Mouse (Mus musculus) gastrocnemius, postnatal 36 days (tissue): Measurements from ENCODE around the gene Hoxc11. TPM values are rescaled to one million over a fixed set of nuclear protein-coding genes. Genes with fewer than 3 reads are reported as not detected.

Source experiments
- DNase-seq, 2 experiments: peaks; one replicate each; pipeline ENCODE4 v3.0.0; 2022
- intact Hi-C: fragments of 180-260 bp; cut with DNase I; formaldehyde crosslinking; loops from one replicate; pipeline ENCODE4 v1.15.1; 2025
- microRNA-seq, 2 experiments: library from miRNA; unstranded; fragments of <30 nt; microRNA quantifications; one replicate each; pipeline ENCODE4 v1.2.0; 2021
- total RNA-seq, 2 experiments: library from RNA; stranded (reverse); gene quantifications; 2 replicates each; pipeline ENCODE4 v1.2.3; 2021

The Hoxc11 gene
- total RNA-seq, 2 experiments from 2014 or later, result 5.6 to 8.1 TPM

DNA sequence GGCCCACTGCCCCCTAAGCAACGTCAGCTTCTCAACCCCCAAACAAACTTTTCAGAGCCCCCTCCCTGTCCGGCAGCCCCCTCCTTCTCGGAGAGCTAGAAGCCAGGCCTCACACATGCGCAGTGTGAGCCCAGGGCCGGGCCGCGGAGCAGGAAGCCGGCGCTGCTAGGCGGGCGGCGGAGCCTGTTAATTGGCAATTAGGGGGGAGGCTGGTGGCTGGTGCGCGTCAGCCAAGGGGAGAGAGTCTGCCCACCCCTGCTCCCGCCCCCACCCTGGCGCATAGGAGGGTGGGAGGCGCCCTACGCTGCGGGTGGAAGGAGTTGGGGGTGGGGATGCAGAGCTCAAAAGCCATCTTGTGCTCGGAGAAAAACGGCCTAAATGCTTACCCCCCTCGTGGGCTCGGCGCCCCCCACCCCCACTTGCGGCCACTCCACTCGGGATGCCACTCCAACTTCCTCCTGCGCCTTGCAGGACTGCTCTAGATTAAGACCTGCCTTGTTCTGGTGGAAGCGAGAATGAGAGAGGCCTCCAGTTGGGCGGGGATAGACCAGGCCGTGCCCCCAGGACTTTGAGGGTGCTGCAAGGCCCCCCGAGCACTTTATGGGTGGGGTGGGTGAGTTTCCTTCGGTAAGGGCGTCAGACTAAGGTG, 45.1 kb downstream of the Hoxc11 start:
- DNase-seq, result peak; percentile 84 to 86
- intact Hi-C loops, result no loop called here

- peak in 1 of 2 experiments; percentile 42 for DNase-seq
- intact Hi-C loops, result no loop called here
Observed at GRCm38 (mm10) chr15:102999955-103000354, 45.7 kb downstream of the Hoxc11 start.

DNA sequence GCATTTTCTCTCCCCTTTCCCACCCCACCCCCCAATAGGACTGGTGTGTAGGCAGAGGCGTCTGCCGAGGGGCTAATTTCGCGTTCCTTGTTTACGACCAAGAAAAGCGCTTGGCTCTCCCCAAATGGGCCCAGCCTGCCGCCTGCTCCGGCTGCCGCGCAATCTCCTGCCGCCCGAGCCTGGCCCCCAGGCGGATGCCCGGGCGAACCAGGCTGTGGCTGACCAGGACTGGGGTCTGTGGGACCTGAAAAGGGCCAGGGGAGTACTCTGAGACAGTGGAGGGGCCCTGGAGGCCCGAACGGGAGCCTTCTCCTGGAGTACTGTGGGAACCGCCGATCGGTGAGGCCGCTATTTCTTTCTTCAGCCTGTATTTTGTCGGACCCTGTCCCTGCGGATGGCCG, 46.3 kb downstream of the Hoxc11 start:
- intact Hi-C loops, result no loop called here
- DNase-seq, result peak in 1 of 2 experiments; percentile 59

- intact Hi-C loops, result no loop called here
- DNase-seq, result no peak
Observed at GRCm38 (mm10) chr15:103001370-103001769, 47.1 kb downstream of the Hoxc11 start.

- intact Hi-C loops, result no loop called here
- DNase-seq, result peak in 1 of 2 experiments; percentile 44
Observed at GRCm38 (mm10) chr15:103002156-103002555, 47.9 kb downstream of the Hoxc11 start.

DNA sequence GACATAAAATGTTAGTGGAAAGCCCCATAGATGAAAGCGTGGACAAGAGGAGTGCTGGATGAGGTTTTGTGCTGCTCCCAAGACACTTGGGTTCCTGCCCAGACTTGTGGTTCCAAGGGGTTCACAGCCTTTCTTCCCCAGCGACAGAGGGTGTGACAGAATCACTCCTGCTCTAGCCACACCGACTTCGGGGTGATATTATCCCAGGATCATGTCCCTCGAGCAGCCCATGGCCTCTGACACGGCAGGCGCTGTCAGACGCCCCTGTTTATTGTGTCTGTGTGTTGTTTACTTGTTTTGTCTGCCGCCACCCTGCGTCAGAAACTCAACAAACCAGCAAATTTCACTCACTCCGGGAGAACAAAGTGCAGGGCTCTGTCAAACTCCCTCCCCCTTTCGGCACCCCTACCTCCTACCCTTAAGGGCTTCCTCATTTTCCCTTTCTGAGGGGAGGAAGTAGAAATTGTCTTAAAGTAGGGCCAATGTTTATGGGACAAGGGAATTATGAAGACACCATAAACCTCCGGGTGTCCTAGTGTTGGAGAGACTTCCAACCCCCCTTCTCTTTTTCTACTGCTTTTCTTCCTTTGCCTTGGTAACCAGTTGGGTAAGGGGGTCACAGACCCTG, 48.7 kb downstream of the Hoxc11 start:
- no peak for DNase-seq
- intact Hi-C loops, result no loop called here

GRCm38 (mm10) chr15:103005308-103005707, 51.1 kb downstream of the Hoxc11 start:
- DNase-seq, result peak; percentile 56 to 59

GRCm38 (mm10) chr15:103005797-103006196, 51.6 kb downstream of the Hoxc11 start:
- intact Hi-C loops, result no loop called here
- no peak for DNase-seq

More at GRCm38 (mm10) chr15:103005308-103005707, 51.1 kb downstream of the Hoxc11 start:
- intact Hi-C loops, result no loop called here

- DNase-seq, result no peak
- intact Hi-C loops, result no loop called here
Observed at GRCm38 (mm10) chr15:103006326-103006725, 52.1 kb downstream of the Hoxc11 start.

Small RNAs within 50 kb of the gene (microRNA-seq; reads per million reads assigned to microRNA genes)
- gene Mir196a-2, result 1,579 to 2,519 reads per million in 2 experiments

Other genes starting within 250 kb of the Hoxc11 start
- 10 to 100 TPM; 57.9 to 72.7 TPM for gene Calcoco1, start 232.2 kb upstream of the Hoxc11 start, total RNA-seq
- not detected for gene Hoxc13, start 33.3 kb upstream of the Hoxc11 start, total RNA-seq
- gene Hoxc12, start 17.7 kb upstream of the Hoxc11 start, total RNA-seq, result not detected
- 10 to 100 TPM; 70.5 to 75.2 TPM for gene Hoxc10, start 12.4 kb downstream of the Hoxc11 start, total RNA-seq
- 1 to 10 TPM; 1.9 to 2.3 TPM for gene Hoxc5, start 13.0 kb downstream of the Hoxc11 start, total RNA-seq
- gene Hoxc9, start 22.0 kb downstream of the Hoxc11 start, total RNA-seq, result 1 to 10 TPM; 5.0 to 5.5 TPM
- 1 to 10 TPM; 1.5 to 2.0 TPM for gene Hoxc8, start 36.2 kb downstream of the Hoxc11 start, total RNA-seq
- gene Hoxc6, start 43.8 kb downstream of the Hoxc11 start, total RNA-seq, result 1 to 10 TPM; 6.8 to 7.0 TPM
- gene Hoxc4, start 64.5 kb downstream of the Hoxc11 start, total RNA-seq, result 1 to 10 TPM; 4.1 to 4.2 TPM
- gene Smug1, start 212.7 kb downstream of the Hoxc11 start, total RNA-seq, result 10 to 100 TPM in 1 of 2 experiments, 1 to 10 TPM in 1; 9.9 to 11.3 TPM